Mouse (Mus musculus): ENCODE measurements around the gene C2cd5.
"Not testable (repeated sequence)": the region's sequence is repeated elsewhere in the genome, so short reads cannot be mapped to it uniquely, and the experiment has no call there.

Gene C2cd5

DNA sequence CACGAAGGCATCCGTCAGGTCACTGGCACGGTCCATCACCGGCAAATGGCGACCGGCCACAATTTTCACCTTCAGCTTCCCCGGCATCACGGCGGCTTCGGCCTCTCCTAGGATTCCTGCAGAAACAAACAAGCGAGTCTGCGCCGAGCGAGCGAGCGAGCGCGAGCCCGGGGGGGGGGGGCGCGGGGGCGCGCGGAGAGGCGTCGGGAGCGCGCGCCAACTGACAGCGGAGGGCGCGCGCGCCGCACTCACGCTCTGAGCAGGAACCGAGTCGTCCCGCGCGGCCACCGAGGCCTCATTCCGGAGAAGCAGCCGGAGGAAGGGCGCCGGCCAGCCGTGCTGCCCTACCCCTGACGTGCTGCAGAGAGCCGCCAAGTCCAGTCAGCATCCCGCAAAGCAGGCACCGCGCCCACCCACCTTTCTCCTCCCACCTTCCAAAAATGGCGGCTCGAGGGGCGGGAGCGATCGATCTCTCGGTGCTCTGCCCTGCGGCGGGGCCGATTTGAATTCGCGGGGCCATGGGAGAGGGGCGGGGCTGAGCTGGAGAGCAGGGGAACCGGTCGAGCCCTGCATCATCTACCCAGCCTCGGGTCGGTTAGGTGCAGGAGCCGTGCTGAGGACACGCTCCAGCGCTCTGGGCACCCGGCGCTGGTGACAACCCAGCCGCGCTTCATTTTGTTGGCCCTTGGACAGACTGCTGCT, at the start of gene C2cd5:
C2cd5 (minus strand) TSS at position 461 of the 702 bp plus-strand sequence.
- in situ Hi-C loops (cut with MboI, MseI), result no loop called here

DNA sequence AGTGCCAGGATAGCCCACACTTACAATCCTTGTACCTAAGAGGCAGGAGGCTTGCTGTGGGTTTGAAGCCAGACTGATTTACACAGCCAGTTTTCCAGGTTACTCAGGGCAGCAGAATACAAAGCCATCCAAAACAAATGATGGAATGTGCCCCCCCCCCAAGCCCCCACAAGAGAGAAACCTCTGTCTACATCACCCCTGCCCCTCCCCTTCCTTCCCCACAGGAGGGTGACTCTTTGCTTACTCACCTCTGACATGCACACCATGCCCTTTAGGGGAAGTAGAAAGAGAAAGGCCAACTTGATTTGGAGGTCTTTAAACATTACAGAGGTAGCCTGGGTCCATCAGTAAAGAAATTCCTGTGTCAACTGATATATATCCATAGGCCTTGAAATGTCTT, 48.9 kb upstream of the C2cd5 start:
- in situ Hi-C loops (cut with MboI, MseI), result no loop called here

DNA sequence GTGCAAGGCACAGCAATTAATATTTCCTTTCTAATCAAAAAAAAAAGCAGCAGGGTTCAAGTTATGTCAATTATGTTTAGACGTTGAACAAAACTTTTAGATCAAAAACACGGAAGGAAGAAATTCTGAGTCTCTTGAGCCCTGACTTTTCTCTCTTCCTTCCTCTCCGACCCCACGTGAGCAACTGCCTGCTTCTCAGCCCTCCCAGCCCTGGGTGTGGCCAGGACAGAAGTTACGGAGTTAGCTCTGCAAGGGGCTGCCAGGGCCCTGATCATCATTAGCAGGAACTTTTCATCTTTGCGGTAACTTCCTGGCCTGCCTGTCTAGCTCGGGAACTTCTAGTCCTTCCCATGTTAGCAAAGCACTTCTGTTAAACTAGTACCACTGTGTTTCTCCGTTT, 46.8 kb upstream of the C2cd5 start:
- in situ Hi-C loops (cut with MboI, MseI), result no loop called here

DNA sequence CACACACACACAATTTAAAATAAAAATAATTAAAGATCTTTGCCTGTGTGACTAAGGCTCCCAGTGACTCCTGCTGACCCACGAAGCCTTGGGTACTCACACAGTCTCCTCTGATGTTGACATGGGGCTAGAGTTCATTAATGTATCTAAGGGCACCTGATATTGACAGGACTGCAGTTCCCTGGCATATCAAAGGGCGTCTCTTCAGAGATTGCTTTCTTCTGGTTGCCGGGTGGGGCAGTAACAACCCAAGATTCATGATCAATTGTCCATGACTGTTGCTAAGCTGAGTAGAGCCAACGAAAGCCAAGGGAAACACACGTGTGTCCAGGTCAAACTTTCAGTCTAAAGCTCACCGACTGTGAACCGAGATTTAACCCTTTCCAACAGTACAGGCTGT, 45.1 kb upstream of the C2cd5 start:
- in situ Hi-C loops (cut with MboI, MseI), result no loop called here

DNA sequence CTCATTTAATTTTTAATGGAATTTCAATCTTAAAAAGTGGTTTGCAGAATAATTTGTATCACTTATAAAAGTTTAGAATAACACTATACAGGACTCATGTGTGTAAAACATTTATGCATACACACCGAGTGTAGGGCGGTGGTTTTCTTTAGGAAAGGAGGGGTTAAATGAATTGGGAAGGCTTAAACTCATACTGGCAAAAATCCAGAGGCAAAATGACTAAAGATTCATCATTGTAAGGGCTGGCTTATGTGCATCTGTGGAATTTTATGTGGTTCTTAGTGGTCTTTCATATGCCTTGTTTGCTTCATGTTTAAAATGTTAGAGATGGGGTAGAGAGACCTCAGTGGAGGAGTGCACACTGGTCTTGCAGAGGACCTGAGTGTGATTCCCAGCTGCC, 44.6 kb upstream of the C2cd5 start:
- in situ Hi-C loops (cut with MboI, MseI), result no loop called here

- in situ Hi-C loops (cut with MboI, MseI), result no loop called here
These were observed 43.9 kb upstream of the C2cd5 start for GRCm38 (mm10) chr6:143143775-143144273.

DNA sequence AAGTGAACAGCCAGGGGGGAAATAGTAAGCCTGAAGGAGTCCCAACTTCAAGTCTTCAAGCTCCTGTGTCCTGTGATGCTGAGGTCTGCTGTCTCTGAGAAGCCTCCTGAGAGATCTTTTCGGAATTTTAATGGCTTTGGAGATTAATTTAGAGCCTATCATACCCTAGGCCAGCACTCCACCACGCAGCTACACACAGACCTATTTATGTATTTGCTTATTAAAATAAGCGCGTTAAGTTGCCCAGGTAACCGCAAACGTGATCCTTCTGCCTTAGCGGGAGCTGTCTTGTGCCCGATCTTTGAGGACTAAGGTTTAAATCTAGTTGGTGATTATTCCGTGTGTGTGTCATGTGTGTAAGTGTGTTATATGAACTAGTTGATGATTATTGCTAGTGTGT, 43.4 kb upstream of the C2cd5 start:
- in situ Hi-C loops (cut with MboI, MseI), result no loop called here

GRCm38 (mm10) chr6:143142861-143143260, 42.9 kb upstream of the C2cd5 start:
- in situ Hi-C loops (cut with MboI, MseI), result no loop called here

DNA sequence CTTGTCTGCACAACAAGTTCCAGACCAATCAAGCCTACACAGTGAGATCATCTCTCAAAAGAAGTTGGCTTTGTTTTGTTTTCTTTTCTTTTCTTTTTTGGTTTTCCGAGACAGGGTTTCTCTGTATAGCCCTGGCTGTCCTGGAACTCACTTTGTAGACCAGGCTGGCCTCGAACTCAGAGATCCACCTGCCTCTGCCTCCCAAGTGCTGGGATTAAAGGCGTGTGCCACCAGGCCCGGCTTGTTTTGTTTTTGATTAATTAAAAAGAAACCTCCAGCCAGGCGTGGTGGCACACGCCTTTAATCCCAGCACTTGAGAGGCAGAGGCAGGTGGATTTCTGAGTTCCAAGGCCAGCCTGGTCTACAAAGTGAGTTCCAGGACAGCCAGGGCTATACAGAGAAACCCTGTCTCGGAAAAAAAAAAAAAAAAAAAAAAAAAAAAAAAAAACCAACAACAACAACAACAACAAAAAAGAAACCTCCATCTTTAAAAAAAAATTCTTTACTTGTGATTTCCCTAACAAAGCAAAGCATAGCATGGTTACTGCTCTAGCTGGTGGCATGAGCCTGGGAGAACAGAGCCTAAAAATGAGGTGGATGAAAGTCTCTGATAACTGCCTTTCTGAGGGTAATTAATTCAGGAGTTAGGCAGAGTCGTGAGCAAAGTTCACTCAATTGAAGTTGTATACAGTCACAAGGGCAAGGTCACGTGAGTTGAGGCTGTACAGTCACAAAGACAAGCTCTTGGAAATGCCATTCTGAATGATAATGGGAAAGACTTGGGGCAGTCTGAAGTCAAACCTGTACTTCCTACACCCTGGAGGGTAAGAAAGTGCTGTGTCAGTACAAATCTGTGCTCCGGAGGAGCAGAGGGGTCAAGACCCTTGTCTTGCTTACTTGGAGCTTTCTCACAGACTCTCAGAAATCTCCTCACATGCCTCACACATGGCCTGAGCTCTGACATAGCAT, 42.0 kb upstream of the C2cd5 start:
- in situ Hi-C loops (cut with MboI, MseI), result not testable (repeated sequence)

DNA sequence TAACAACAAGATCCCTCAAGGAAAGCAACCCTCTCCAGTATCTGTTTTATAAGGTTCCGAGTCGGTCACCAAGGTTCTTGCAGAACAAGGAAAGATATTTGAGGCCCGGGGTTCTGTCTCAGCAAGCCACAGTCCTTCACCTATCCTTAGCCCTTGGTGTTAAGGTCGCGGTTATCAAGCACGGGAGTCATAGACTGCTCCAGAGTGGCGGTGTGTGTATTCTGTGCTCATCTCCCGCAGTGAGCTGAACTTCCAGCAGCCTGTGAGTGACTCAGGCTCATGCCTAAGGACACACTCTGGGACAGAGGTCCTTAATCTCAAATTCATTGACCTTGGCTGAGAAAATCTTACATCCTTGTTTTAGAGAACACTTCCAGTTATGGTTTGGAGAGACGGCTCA, 40.9 kb upstream of the C2cd5 start:
- in situ Hi-C loops (cut with MboI, MseI), result no loop called here

DNA sequence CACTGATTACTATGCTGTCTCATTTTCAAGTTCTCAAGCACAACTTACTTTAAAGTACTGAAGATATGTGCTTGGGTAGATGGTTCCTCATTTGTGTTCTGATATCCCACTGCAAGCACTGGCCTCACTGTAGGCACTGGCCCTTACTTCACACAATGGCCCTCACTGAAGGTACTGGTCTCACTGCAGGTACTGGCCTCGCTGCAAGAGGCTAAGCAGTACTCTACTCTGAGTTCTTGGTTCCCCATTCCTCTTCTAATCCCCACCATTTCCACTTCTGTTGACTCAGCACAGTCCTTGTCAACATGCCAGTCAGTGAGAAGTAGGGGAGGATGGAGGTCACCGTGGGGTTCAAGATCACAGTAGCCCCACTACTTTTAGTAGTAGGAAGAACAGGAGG, 39.5 kb upstream of the C2cd5 start:
- in situ Hi-C loops (cut with MboI, MseI), result no loop called here

DNA sequence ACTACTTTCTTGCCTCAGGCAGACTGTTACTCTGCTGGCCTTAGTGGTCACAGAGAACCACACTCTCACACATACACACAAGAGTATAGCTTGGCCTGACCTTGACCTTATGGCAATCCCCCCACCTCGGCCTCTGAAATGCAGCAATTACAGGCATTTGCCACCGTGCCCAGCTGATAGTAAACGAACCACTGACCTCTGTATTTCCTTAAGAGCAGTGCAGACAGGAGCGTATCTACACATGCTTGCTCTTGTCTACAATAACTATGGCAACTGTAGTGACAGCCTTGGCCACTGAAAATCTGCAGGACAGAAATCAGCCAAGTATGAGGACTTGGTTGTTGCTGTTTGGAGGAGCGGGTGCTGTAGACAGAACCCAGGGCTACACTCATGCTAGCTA, 37.4 kb upstream of the C2cd5 start:
- in situ Hi-C loops (cut with MboI, MseI), result no loop called here

GRCm38 (mm10) chr6:143136688-143137087, 36.7 kb upstream of the C2cd5 start:
- in situ Hi-C loops (cut with MboI, MseI), result no loop called here

- in situ Hi-C loops (cut with MboI, MseI), result no loop called here
These were observed 35.2 kb upstream of the C2cd5 start for GRCm38 (mm10) chr6:143135097-143135496.

DNA sequence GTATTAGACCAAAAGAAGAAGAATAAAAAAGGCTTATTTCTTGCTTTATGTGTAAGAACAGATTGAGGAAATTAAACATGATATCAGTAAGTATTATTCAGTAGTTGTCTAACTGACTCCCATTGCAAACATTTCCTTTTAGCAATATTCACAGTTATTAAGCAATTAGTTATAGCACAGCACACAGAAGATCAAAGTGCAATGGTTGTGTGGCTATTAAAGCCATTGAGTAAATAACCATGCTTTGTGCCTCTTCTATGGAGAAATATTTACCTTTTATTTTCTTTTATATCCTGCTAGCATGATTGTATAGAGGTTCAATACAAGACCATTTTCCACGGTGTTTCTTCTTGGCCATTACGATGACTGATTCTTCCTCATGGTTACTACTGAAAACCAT, 33.2 kb upstream of the C2cd5 start:
- in situ Hi-C loops (cut with MboI, MseI), result no loop called here

DNA sequence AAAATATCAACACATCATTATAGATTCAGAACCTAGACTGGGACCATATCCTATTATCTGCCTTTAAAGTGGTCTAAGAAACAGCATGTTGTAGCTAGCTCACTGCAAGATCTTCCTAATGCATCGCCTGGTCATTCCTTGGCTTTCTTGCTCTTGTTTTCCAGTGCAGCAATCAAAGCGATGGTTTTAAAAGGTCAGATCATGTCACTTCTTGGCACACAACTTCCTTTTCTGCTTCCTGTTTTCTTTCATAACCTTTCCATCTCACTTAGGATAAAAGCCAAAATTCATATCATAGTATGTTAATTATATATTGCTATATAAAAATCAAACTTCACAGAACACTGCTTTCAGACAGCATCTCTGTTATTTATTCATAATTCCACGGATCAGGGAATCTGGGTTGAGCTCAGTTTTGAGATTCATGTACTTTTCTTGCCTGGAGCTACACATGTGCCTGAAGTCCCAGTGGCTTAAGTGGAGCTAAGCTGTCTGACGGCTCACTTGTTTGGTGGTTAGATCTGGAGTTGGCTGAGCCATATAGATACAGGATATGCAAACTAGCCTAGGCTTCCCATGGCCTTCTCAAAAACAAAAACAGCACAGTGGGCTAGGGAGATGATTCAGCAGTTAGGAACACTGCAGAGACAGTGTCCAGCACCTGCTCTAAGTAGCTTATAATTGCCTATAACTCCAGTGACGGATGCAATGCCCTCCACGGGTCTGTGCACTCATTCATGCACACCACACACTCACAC, 32.1 kb upstream of the C2cd5 start:
- in situ Hi-C loops (cut with MboI, MseI), result no loop called here

DNA sequence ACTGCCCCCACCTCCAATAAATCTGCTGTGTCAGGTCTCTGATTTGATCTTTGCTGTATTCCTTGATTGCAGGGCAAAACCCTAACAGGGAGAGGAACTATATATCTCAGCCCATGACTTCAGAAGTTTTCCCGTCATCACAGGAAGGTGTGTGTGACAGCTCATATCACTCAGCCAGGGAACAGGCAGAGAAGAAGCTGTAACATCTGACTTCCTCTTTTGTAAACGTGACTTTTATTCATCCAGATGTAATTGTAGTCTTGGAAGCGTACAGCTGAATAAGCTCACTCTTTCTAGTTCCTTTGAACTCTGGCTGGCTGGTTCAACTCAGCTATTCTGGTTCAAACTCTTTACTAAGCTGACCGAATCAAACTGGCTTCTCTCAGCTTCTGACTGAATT, 30.5 kb upstream of the C2cd5 start:
- in situ Hi-C loops (cut with MboI, MseI), result no loop called here

DNA sequence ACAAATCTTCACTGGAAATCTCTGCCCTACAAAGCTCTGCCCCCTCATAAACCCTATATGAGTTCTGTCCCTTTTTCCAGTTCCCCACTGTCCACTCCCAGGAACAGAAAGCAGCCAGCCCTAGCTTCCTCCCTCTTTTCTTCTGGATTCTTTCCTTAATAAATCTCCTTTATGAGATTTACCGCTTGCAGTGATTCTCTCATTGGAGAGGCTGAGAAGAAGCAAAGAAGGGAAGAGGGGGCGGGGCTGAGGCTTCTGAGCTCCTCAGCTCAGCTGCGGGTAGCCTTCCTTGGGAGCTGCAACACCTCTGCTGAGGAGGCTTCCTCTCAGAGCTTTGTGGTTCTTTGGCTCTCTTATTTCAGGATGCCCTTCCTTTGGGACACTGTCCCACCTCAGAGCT, 30.0 kb upstream of the C2cd5 start:
- in situ Hi-C loops (cut with MboI, MseI), result no loop called here

DNA sequence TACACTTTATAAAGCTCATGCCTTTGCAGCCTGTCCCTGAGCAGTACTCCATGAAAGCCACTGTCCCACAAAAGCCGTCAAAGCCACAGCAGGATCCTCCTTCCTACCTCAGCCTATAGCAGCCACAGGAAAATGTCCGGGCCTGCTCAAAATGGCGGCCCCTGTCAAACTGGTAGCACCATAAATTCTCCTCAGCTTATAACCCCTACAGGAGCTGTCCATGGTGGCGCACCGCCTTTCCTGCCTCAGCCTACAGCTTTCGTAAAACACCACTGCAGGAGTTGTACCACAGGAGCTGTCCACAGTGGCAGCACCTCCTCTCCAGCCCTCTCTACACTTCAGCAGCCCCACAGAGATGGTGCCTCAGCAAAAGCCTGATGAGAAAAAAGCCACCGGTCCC, 29.5 kb upstream of the C2cd5 start:
- in situ Hi-C loops (cut with MboI, MseI), result no loop called here

DNA sequence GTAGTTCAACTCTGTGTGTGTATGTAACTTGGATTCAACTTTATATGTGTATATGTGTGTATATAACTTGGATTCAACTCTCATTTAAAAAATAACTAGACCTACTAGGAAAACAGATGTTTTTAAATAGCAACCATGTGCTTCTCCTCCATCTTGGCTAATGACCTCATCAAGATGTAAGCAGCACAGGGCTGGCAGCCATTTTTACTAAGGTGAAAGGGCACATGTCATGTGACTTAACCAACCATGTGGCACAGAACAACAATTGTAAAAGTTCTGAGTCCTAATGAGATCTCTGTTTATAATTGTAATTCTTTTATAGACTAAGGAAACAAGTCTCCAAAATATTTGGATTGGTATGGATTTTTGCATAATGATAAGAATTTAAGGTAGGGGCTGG, 25.8 kb upstream of the C2cd5 start:
- in situ Hi-C loops (cut with MboI, MseI), result no loop called here

GRCm38 (mm10) chr6:143119325-143119724, 19.4 kb upstream of the C2cd5 start:
- in situ Hi-C loops (cut with MboI, MseI), result loop anchor here (10.0 kb wide), 1 partner anchor 45 kb away; the partner anchor contains the start of gene Etnk1

DNA sequence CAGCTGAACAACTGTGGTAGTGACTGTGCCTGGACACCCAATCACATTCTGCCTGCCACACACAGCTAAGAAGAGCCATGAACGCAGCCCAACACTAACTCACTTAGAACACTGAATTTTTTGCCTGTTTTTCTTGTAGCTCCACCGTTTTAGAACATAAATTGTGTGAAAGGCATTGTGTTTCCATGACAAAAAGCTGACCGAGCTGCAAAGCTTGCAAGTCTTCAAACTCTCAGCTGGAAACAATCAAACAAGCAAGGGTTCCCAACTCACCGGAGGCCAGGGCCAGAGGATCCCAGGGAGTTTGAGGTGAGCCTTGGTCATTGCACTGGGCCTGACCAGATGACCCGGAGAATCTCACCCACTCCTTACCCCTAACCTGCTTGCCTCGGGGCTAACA, 16.8 kb upstream of the C2cd5 start:
- in situ Hi-C loops (cut with MboI, MseI), result loop anchor here (10.0 kb wide), 1 partner anchor 48 kb away; the partner anchor contains the start of gene Etnk1
